Mouse (Mus musculus): ENCODE results near the gene Agmat. TPM values are rescaled to one million over a fixed set of nuclear protein-coding genes. Genes with fewer than 3 reads are reported as not detected.

Agmat gene
- under 1 TPM in 1 of 2 experiments, not detected in 1; 0.25 TPM for polyA plus RNA-seq (2017; shearing (Covaris generic))

GRCm38 (mm10) chr4:141746578-141747346 lies at the start of gene Agmat:
Agmat (plus strand) TSS chr4:141746672.

DNA sequence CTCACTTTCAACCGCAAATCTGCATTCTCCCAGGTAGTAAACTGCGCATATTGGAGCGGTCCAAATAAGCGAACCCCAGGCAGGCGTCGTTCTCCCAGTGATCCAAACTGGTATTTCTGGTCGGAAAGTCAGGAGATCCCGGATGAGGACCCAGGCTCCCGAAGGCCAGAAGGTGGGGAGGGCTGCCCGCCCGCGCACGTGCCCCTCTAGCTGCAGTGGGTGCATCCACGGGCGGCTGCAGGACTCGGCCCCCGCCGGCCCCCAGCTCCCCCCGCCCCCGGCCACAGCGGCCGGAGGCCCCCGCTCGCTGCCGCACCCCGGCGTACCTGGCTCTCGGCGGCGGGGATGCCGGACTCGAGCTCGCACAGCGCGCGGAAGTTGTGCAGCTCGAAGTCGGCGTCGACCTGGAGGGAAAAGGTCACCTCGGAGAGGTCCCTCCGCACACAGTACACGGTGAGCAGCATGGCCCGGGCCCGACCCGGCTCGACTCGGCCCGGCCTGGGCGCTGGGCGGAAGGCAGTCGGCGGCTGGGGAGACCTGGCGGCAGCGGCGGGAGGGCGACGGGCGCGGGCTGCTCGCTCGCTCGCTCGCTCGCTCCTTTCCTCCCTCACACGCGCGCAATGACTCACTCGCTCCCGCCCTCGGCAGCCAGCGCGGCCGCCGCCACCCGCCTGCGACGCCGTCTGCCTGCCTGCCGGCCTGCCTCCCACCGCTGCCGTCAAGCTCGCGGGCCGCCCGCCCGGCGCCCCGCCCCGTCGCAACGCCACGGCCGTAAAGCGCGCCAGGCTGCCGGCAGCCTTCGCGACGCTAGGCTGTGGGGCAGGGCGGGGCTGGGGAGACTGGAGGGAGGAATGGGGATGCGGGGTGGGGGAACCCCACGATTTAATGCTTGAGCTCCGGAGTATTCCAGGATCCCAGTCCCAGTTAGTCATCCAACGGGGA lies 23.5 kb upstream of the Agmat start, which contains the start of gene Ddi2:
TSS of gene Ddi2 (minus strand) at position 689 of the 942 bp plus-strand sequence.

GRCm38 (mm10) chr4:141790524-141790990 lies 44.1 kb downstream of the Agmat start, which contains the start of gene Dnajc16:
Dnajc16 (minus strand) TSS chr4:141790931.

GRCm38 (mm10) chr4:141793282-141794151 lies 47.0 kb downstream of the Agmat start, which contains the start of gene Casp9:
Casp9 (plus strand) TSS chr4:141793612.

Other genes with a start within 250 kb of the Agmat start
- 10 to 100 TPM; 24.7 to 34.4 TPM for gene Spen, start 208.1 kb upstream of the Agmat start, polyA plus RNA-seq (2017; shearing (Covaris generic))
- under 1 TPM in 1 of 2 experiments, not detected in 1; 0.44 TPM for gene Fblim1, start 140.6 kb upstream of the Agmat start, polyA plus RNA-seq (2017; shearing (Covaris generic))
- gene Tmem82, start 128.0 kb upstream of the Agmat start, polyA plus RNA-seq (2017; shearing (Covaris generic)), result under 1 TPM; 0.32 to 0.37 TPM
- not detected for gene Slc25a34, start 122.9 kb upstream of the Agmat start, polyA plus RNA-seq (2017; shearing (Covaris generic))
- gene Plekhm2, start 81.8 kb upstream of the Agmat start, polyA plus RNA-seq (2017; shearing (Covaris generic)), result 1 to 10 TPM; 8.9 to 9.8 TPM
- not detected for gene Rsc1a1, start 61.1 kb upstream of the Agmat start, polyA plus RNA-seq (2017; shearing (Covaris generic))
- gene Ddi2, start 23.3 kb upstream of the Agmat start, polyA plus RNA-seq (2017; shearing (Covaris generic)), result 10 to 100 TPM; 18.6 to 24.4 TPM
- 1 to 10 TPM; 3.4 TPM for gene Dnajc16, start 44.3 kb downstream of the Agmat start, polyA plus RNA-seq (2017; shearing (Covaris generic))
- gene Casp9, start 46.9 kb downstream of the Agmat start, polyA plus RNA-seq (2017; shearing (Covaris generic)), result 10 to 100 TPM in 1 of 2 experiments, 1 to 10 TPM in 1; 7.2 to 12.6 TPM
- gene Cela2a, start 79.5 kb downstream of the Agmat start, polyA plus RNA-seq (2017; shearing (Covaris generic)), result under 1 TPM in 1 of 2 experiments, not detected in 1; 0.59 TPM
- gene Ctrc, start 99.7 kb downstream of the Agmat start, polyA plus RNA-seq (2017; shearing (Covaris generic)), result not detected
- gene Efhd2, start 128.2 kb downstream of the Agmat start, polyA plus RNA-seq (2017; shearing (Covaris generic)), result 100 to 1,000 TPM; 100 to 149 TPM